Mouse (Mus musculus): Measurements from ENCODE around the gene Sorcs3.

- TF ChIP-seq CTCF (IDR thresholded peaks at IDR 0.05; ENCODE audit: borderline replicate concordance, insufficient read depth, low read length): no peak
- TF ChIP-seq POLR2A (IDR thresholded peaks at IDR 0.05; ENCODE audit: low read depth, low read length): no peak
Observed at GRCm38 (mm10) chr19:48766524-48766923, 560.7 kb downstream of the Sorcs3 start.

All from embryonic fibroblast, embryonic 13.5 days (primary cell).